Mouse (Mus musculus) cortical plate, adult 2 months (tissue): ENCODE measurements at regions not wholly inside any gene's neighbourhood (a gene's known extent, or its start where the extent isn't known, plus 50 kb on each side); places are given as distances from the start of the nearest gene placed in this dataset.

Experiments used
- CTCF ChIP-seq: fragments of 200-500 bp; IDR thresholded peaks from 2 replicates; pipeline ENCODE4 v1.5.1; 2011; ENCODE audit warnings: mild to moderate bottlenecking, control low read depth, low read length; ENCODE audit not compliant: insufficient read depth; ENCODE audit errors: extremely low read depth
- POLR2A ChIP-seq: fragments of 200-500 bp; IDR thresholded peaks from 2 replicates; pipeline ENCODE4 v1.6.1; 2011; ENCODE audit warnings: mild to moderate bottlenecking, low read length, control low read depth; ENCODE audit not compliant: insufficient read depth; ENCODE audit errors: extremely low read depth

DNA sequence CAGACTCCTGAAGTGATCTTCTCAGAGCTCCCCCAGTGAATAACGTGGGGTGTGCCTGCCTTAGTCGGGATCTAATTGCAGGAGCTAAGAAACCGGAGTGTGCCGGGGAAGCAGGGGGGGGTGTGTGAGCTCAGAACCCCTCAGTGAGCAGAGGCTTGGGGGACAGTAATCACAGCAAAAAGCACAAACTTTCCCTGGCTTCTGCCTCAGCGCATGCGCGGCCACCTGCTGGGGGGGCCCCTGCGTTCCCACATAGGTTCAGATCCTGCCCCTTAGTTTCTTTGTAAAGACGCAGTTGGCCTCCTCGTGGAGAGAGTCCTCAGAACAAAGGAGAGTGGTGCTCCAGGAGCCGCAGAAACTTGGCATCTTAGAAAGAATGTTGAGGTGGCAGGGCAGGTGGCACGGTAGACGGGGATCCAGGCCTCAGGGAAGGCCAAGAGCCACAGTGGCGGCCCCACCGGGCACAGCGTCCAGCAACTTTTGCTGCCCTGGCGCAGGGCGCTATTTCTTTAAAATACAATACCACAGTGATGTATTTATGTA lies 429.7 kb downstream of the Zfp536 start:
- TF ChIP-seq POLR2A (no peak), CTCF (no peak)
